Mouse (Mus musculus) MEL (cell line): ENCODE data around the gene Fcer2a.
A peak's percentile ranks its signal among the peaks of the same experiment; 100 is the strongest.

ENCODE experiments used
- MAX ChIP-seq: IDR thresholded peaks from 2 replicates; pipeline ENCODE4 v1.6.1; 2011; ENCODE audit warnings: low read length, improper control_type of control experiment
- POLR2A ChIP-seq, 2 experiments: IDR thresholded peaks; 2 replicates each; pipeline ENCODE4 v1.6.1; 2011 to 2012; ENCODE audit warnings: low read length in 2 of 2, mild to moderate bottlenecking in 2 of 2, control low read depth in 1 of 2, improper control_type of control experiment in 1 of 2, low read depth in 1 of 2, moderate library complexity in 1 of 2; ENCODE audit not compliant: control insufficient read depth in 1 of 2, insufficient read depth in 1 of 2, poor library complexity in 1 of 2
- POLR2AphosphoS5 ChIP-seq: IDR thresholded peaks from 2 replicates; pipeline ENCODE4 v1.6.1; 2012; ENCODE audit warnings: low read depth, borderline replicate concordance, mild to moderate bottlenecking, inconsistent platforms, low read length, moderate library complexity, mixed read lengths

DNA sequence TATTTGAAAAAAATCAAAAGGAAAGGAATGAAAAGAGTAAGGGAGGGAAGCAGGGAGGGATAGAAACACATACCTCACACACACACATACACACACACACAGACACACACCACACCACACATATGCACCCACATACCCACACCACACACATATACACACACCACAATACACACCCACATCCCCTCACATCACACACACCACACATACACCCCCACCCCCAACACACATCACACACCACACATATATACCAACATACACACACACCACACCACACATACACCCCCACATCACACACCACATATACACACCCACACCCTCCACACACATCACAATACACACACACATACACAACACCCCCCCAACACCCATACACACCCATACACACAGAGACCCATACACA lies 9.4 kb downstream of the Fcer2a start:
- TF ChIP-seq MAX (no peak), POLR2AphosphoS5 (peak; percentile 74; the same call in 1 of the 2 replicates), POLR2A (IDR thresholded peaks at IDR 0.05; ENCODE audit: control insufficient read depth in 1 of 2, insufficient read depth in 1 of 2, low read depth in 1 of 2, low read length in 2 of 2, poor library complexity in 1 of 2) (no peak)
